Mouse (Mus musculus) erythroblast, embryonic 14.5 days (primary cell): Measurements from ENCODE around the gene Palm2.

Experiments used
- GATA1 ChIP-seq: IDR thresholded peaks from 2 replicates; pipeline ENCODE4 v1.6.1; 2012; ENCODE audit warnings: low read length, inconsistent platforms, mixed read lengths
- TAL1 ChIP-seq: IDR thresholded peaks from 3 replicates; pipeline ENCODE4 v1.6.1; 2012; ENCODE audit warnings: low read length, inconsistent platforms, mixed read lengths

DNA sequence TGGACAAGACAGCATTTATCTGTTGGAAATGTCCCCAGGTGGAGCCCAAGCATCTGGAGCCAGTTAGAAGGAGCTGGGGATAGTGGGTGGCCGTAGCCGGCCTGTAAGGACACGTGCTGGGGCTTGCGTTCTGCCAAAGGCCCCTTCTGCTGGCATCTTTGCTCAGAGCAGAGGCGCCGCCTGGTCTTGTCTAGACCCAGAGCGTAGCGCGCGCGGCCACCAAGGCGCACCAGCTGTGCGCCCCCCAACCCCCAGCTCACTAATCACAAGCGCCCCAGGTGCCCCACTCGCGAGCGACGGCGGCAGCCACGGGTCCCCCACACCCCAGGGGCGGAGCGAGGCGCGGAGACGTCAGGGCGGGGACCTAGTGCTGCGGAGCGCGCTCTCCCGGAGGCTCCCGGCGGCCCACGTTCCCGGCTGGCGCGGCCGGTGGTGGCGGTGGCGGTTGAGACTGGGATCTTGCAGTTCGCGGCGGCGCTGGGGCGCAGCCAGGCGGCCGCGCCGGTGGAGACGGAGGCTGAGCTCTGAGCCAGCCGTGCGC, 133.7 kb downstream of the Palm2 start, which contains the start of gene Pakap:
- TF ChIP-seq TAL1 (no peak), GATA1 (no peak)
